Mouse (Mus musculus) brain, embryonic 14.5 days (tissue): ENCODE results near the gene Fhl2.

Source experiments
- CTCF ChIP-seq: fragments of 200-500 bp; IDR thresholded peaks from 2 replicates; pipeline ENCODE4 v1.5.1; 2012; ENCODE audit warnings: inconsistent platforms, mild to moderate bottlenecking, moderate library complexity, borderline replicate concordance; ENCODE audit not compliant: insufficient read depth, insufficient read length; ENCODE audit errors: extremely low read depth
- POLR2A ChIP-seq: fragments of 200-500 bp; IDR thresholded peaks from 2 replicates; pipeline ENCODE4 v1.6.1; 2012; ENCODE audit warnings: mild to moderate bottlenecking, inconsistent platforms, borderline replicate concordance; ENCODE audit not compliant: poor library complexity, insufficient read depth, insufficient read length, severe bottlenecking; ENCODE audit errors: extremely low read depth

DNA sequence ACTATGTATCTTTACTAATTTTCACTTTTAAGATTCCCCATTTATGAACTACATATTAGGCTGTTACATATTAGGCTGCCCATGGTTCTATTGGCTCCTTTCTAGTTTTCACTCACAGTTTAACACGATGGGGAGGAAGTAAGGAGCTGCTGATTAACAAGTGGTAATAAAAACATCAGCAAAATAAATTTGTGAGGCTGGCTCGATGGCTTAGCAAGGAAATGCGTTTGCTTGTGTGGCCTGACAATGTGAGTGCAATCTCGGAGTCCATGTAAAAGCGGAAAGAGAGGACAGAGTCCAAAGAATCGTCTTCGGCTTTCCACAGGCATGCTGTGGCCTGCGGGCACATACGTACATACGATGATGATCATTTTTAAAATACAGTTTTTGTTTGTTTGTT, 4.3 kb downstream of the Fhl2 start:
- TF ChIP-seq POLR2A (no peak), CTCF (no peak)
